Mouse (Mus musculus) myocyte (in vitro differentiated cells): ENCODE measurements at regions not wholly inside any gene's neighbourhood (a gene's known extent, or its start where the extent isn't known, plus 50 kb on each side); places are given as distances from the start of the nearest gene placed in this dataset.

Experiments used
- CEBPB ChIP-seq: IDR thresholded peaks from 2 replicates; pipeline ENCODE4 v1.6.1; 2011; ENCODE audit warnings: mild to moderate bottlenecking, moderate library complexity; ENCODE audit not compliant: poor library complexity, insufficient read depth, severe bottlenecking
- E2F4 ChIP-seq: IDR thresholded peaks from one replicate; pipeline ENCODE4 v1.6.1; 2011; ENCODE audit warnings: mild to moderate bottlenecking, control low read depth, moderate library complexity; ENCODE audit not compliant: insufficient read depth
- MAX ChIP-seq: IDR thresholded peaks from one replicate; pipeline ENCODE4 v1.6.1; 2011; ENCODE audit warnings: low read depth, mild to moderate bottlenecking, control low read depth
- MYOD1 ChIP-seq, 3 experiments: IDR thresholded peaks; one replicate each; pipeline ENCODE4 v1.6.1; 2011; ENCODE audit warnings: control low read depth in 2 of 3, low read depth in 2 of 3, mild to moderate bottlenecking in 2 of 3, moderate library complexity in 1 of 3; ENCODE audit not compliant: insufficient read length in 2 of 3, control insufficient read depth in 1 of 3
- MYOG ChIP-seq, 3 experiments: IDR thresholded peaks; one replicate each; pipeline ENCODE4 v1.6.1; 2011; ENCODE audit warnings: control low read depth in 2 of 3, low read depth in 2 of 3, mild to moderate bottlenecking in 2 of 3; ENCODE audit not compliant: insufficient read length in 2 of 3, control insufficient read depth in 1 of 3, insufficient read depth in 1 of 3
- POLR2A ChIP-seq: IDR thresholded peaks from one replicate; pipeline ENCODE4 v1.6.1; 2011; ENCODE audit warnings: low read depth, mild to moderate bottlenecking, control low read depth, moderate library complexity; ENCODE audit not compliant: insufficient read length
- POLR2AphosphoS2 ChIP-seq: IDR thresholded peaks from one replicate; pipeline ENCODE4 v1.6.1; 2011; ENCODE audit warnings: low read depth, control low read depth; ENCODE audit not compliant: insufficient read length
- REST ChIP-seq: IDR thresholded peaks from one replicate; pipeline ENCODE4 v1.6.1; 2011; ENCODE audit warnings: mild to moderate bottlenecking, control low read depth, moderate library complexity; ENCODE audit not compliant: insufficient read depth, insufficient read length
- SRF ChIP-seq: IDR thresholded peaks from one replicate; pipeline ENCODE4 v1.6.1; 2011; ENCODE audit warnings: low read depth; ENCODE audit not compliant: control insufficient read depth, insufficient read length
- TCF12 ChIP-seq: IDR thresholded peaks from one replicate; pipeline ENCODE4 v1.6.1; 2011; ENCODE audit warnings: mild to moderate bottlenecking, control low read depth; ENCODE audit not compliant: poor library complexity, insufficient read depth, severe bottlenecking
- TCF3 ChIP-seq: IDR thresholded peaks from one replicate; pipeline ENCODE4 v1.6.1; 2011; ENCODE audit warnings: low read depth, control low read depth; ENCODE audit not compliant: insufficient read length
- USF1 ChIP-seq: IDR thresholded peaks from one replicate; pipeline ENCODE4 v1.6.1; 2011; ENCODE audit warnings: low read depth, mild to moderate bottlenecking, control low read depth, moderate library complexity

DNA sequence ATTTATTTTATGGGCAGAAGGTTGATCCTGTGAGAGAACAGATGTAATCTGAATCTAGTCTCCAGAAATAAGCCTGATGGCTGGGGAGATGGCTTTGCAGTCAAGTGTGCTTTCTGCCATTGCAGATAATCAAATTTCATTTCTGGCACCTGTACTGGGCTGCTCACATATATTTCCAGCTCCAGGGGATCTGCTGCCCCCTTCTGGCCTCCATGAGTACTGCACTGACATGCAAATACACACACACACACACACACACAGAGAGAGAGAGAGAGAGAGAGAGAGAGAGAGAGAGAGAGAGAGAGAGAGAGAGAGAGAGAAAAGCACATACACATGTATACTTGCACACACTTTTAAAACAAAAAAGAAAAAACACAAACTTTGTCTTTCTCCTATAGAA is 532.1 kb downstream of the Tmem132b start:
- TF ChIP-seq MAX, result no peak
- TF ChIP-seq POLR2A, result no peak
- no peak for TF ChIP-seq USF1
- no peak for TF ChIP-seq CEBPB
- TF ChIP-seq MYOG (IDR thresholded peaks at IDR 0.05; ENCODE audit: control insufficient read depth in 1 of 3, insufficient read depth in 1 of 3, insufficient read length in 2 of 3, low read depth in 2 of 3), result no peak
- no peak for TF ChIP-seq E2F4
- no peak for TF ChIP-seq TCF12
- TF ChIP-seq MYOD1 (IDR thresholded peaks at IDR 0.05; ENCODE audit: control insufficient read depth in 1 of 3, insufficient read length in 2 of 3, low read depth in 2 of 3), result no peak
- TF ChIP-seq REST, result no peak
- no peak for TF ChIP-seq SRF
- TF ChIP-seq TCF3, result no peak
- TF ChIP-seq POLR2AphosphoS2, result no peak
